Mouse (Mus musculus) embryonic facial prominence, embryonic 10.5 days (tissue): ENCODE data around the gene Mei1. TPM values are rescaled to one million over a fixed set of nuclear protein-coding genes. Genes with fewer than 3 reads are reported as not detected.

Experiments
- DNase-seq: peaks from one replicate; pipeline ENCODE4 v3.0.0-alpha.2; 2017; ENCODE audit warnings: low spot score
- H3K27ac ChIP-seq: fragments of 300-500 bp; sonication (generic); replicated peaks from 2 replicates; pipeline ENCODE4 v1.5.1; 2016; ENCODE audit warnings: mild to moderate bottlenecking
- H3K27me3 ChIP-seq: fragments of 300-500 bp; sonication (generic); replicated peaks from 2 replicates; pipeline ENCODE4 v1.6.1; 2016; ENCODE audit warnings: low read depth, mild to moderate bottlenecking; ENCODE audit not compliant: poor library complexity, severe bottlenecking
- H3K36me3 ChIP-seq: fragments of 300-500 bp; sonication (generic); replicated peaks from 2 replicates; pipeline ENCODE4 v1.6.1; 2016; ENCODE audit warnings: mild to moderate bottlenecking, moderate library complexity
- H3K4me1 ChIP-seq: fragments of 300-500 bp; sonication (generic); 2 replicates; pipeline ENCODE4 v1.6.1; 2016
- H3K4me3 ChIP-seq: fragments of 300-500 bp; sonication (generic); 2 replicates; pipeline ENCODE4 v1.5.1; 2016; ENCODE audit warnings: mild to moderate bottlenecking, moderate library complexity
- H3K9me3 ChIP-seq: fragments of 300-500 bp; sonication (generic); 2 replicates; pipeline ENCODE4 v1.6.1; 2016; ENCODE audit warnings: mild to moderate bottlenecking
- WGBS: fragments of 180-500 bp; shearing (Covaris S2); methylation state at CpG from one replicate; pipeline ENCODE4 v1.1.7; 2016; 5-methylcytosine and 5-hydroxymethylcytosine counted together
- polyA plus RNA-seq: library from polyadenylated mRNA; unstranded; fragments of >200 nt; fragmentation: Nextera tagmentation; extraction: Ambion mirVana; gene quantifications from 2 replicates; pipeline ENCODE4 v1.2.1, GENCODE M21; 2016

The Mei1 gene
- polyA plus RNA-seq, 1 experiment from 2014 or later, result 0.14 TPM

- H3K27me3 ChIP-seq, result no peaks in the 10 kb centered on the region
- DNase-seq, result no peak
- peak overlapping the region; percentile 97 for H3K27ac ChIP-seq
- H3K4me1 ChIP-seq, result peaks cover 41% of the 10 kb centered on the region
- no peak overlapping the region for H3K4me3 ChIP-seq
- H3K36me3 ChIP-seq, result peaks cover 24% of the 10 kb centered on the region
- no peaks in the 10 kb centered on the region for H3K9me3 ChIP-seq
- 43% methylated on average over 2 of the region's 2 CpGs for WGBS
Observed at GRCm38 (mm10) chr15:82145408-82145807, 75.6 kb downstream of the Mei1 start.

GRCm38 (mm10) chr15:82145851-82146769 is 76.3 kb downstream of the Mei1 start:
- H3K4me1 ChIP-seq, result peaks cover 41% of the 10 kb centered on the region

GRCm38 (mm10) chr15:82146770-82147610 is 77.2 kb downstream of the Mei1 start, which contains the start of gene Srebf2:
TSS of gene Srebf2 (plus strand) at chr15:82147181.
- H3K4me3 ChIP-seq, result peak within 1 kb of the TSS; percentile 89
- H3K4me1 ChIP-seq, result peaks cover 42% of the 10 kb centered on the region

More at GRCm38 (mm10) chr15:82145851-82146769, 76.3 kb downstream of the Mei1 start:
- no peaks in the 10 kb centered on the region for H3K9me3 ChIP-seq
- peaks cover 23% of the 10 kb centered on the region for H3K36me3 ChIP-seq
- WGBS, result 23% methylated on average over 11 of the region's 11 CpGs
- DNase-seq, result no peak
- H3K27ac ChIP-seq, result peak overlapping the region; percentile 97
- H3K4me3 ChIP-seq, result peak overlapping the region; percentile 89
- no peaks in the 10 kb centered on the region for H3K27me3 ChIP-seq

GRCm38 (mm10) chr15:82147611-82148111 is 77.9 kb downstream of the Mei1 start:
- DNase-seq, result peak; percentile 80
- H3K4me1 ChIP-seq, result peaks cover 46% of the 10 kb centered on the region
- no peaks in the 10 kb centered on the region for H3K27me3 ChIP-seq
- H3K27ac ChIP-seq, result peak overlapping the region; percentile 97
- H3K4me3 ChIP-seq, result peak overlapping the region; percentile 89
- H3K36me3 ChIP-seq, result peaks cover 25% of the 10 kb centered on the region
- WGBS, result under 1% methylated on average over 50 of the region's 50 CpGs
- H3K9me3 ChIP-seq, result no peaks in the 10 kb centered on the region

More at GRCm38 (mm10) chr15:82146770-82147610, 77.2 kb downstream of the Mei1 start, which contains the start of gene Srebf2:
- H3K9me3 ChIP-seq, result no peaks in the 10 kb centered on the region
- peaks cover 22% of the 10 kb centered on the region for H3K36me3 ChIP-seq
- DNase-seq, result peak; percentile 100
- peak within 1 kb of the TSS; percentile 97 for H3K27ac ChIP-seq
- H3K27me3 ChIP-seq, result no peaks in the 10 kb centered on the region
- WGBS, result under 1% methylated on average over 79 of the region's 79 CpGs

GRCm38 (mm10) chr15:82148510-82148911 is 78.7 kb downstream of the Mei1 start:
- H3K9me3 ChIP-seq, result no peaks in the 10 kb centered on the region
- peak overlapping the region; percentile 97 for H3K27ac ChIP-seq
- H3K4me1 ChIP-seq, result peaks cover 46% of the 10 kb centered on the region
- peaks cover 30% of the 10 kb centered on the region for H3K36me3 ChIP-seq
- H3K4me3 ChIP-seq, result peak overlapping the region; percentile 89
- WGBS, result 35% methylated on average over 9 of the region's 9 CpGs
- no peak for DNase-seq
- no peaks in the 10 kb centered on the region for H3K27me3 ChIP-seq

- peaks cover 40% of the 10 kb centered on the region for H3K36me3 ChIP-seq
- peaks cover 45% of the 10 kb centered on the region for H3K4me1 ChIP-seq
- no peak for DNase-seq
Observed at GRCm38 (mm10) chr15:82150042-82150441, 80.2 kb downstream of the Mei1 start.

GRCm38 (mm10) chr15:82151176-82151575 is 81.4 kb downstream of the Mei1 start:
- Histone ChIP-seq H3K27me3 (no peaks in the 10 kb centered on the region), H3K9me3 (no peaks in the 10 kb centered on the region), H3K4me3 (no peak overlapping the region), H3K27ac (no peak overlapping the region), H3K36me3 (peaks cover 48% of the 10 kb centered on the region), H3K4me1 (peaks cover 37% of the 10 kb centered on the region)
- 93% methylated on average over 4 of the region's 4 CpGs for WGBS
- no peak for DNase-seq

More at GRCm38 (mm10) chr15:82150042-82150441, 80.2 kb downstream of the Mei1 start:
- H3K9me3 ChIP-seq, result no peaks in the 10 kb centered on the region
- no peak overlapping the region for H3K4me3 ChIP-seq
- H3K27ac ChIP-seq, result no peak overlapping the region
- no peaks in the 10 kb centered on the region for H3K27me3 ChIP-seq

GRCm38 (mm10) chr15:82152022-82152421 is 82.2 kb downstream of the Mei1 start:
- H3K27me3 ChIP-seq, result no peaks in the 10 kb centered on the region
- DNase-seq, result no peak
- H3K9me3 ChIP-seq, result no peaks in the 10 kb centered on the region
- 88% methylated on average over 12 of the region's 12 CpGs for whole genome bisulfite sequencing
- peaks cover 56% of the 10 kb centered on the region for H3K36me3 ChIP-seq
- H3K4me3 ChIP-seq, result no peak overlapping the region
- no peak overlapping the region for H3K27ac ChIP-seq
- H3K4me1 ChIP-seq, result peaks cover 36% of the 10 kb centered on the region

GRCm38 (mm10) chr15:82152435-82152834 is 82.6 kb downstream of the Mei1 start:
- 86% methylated on average over 7 of the region's 7 CpGs for WGBS

GRCm38 (mm10) chr15:82156298-82156697 is 86.5 kb downstream of the Mei1 start:
- no peaks in the 10 kb centered on the region for H3K9me3 ChIP-seq
- peaks cover 60% of the 10 kb centered on the region for H3K36me3 ChIP-seq
- peaks cover 62% of the 10 kb centered on the region for H3K4me1 ChIP-seq
- H3K27me3 ChIP-seq, result no peaks in the 10 kb centered on the region
- H3K27ac ChIP-seq, result no peak overlapping the region
- DNase-seq, result no peak
- H3K4me3 ChIP-seq, result no peak overlapping the region
- WGBS, result 94% methylated on average over 6 of the region's 6 CpGs

More at GRCm38 (mm10) chr15:82152435-82152834, 82.6 kb downstream of the Mei1 start:
- DNase-seq, result no peak
- Histone ChIP-seq H3K27ac (no peak overlapping the region), H3K4me1 (peaks cover 40% of the 10 kb centered on the region), H3K36me3 (peaks cover 60% of the 10 kb centered on the region), H3K27me3 (no peaks in the 10 kb centered on the region), H3K9me3 (no peaks in the 10 kb centered on the region), H3K4me3 (no peak overlapping the region)

GRCm38 (mm10) chr15:82156902-82157301 is 87.1 kb downstream of the Mei1 start:
- Histone ChIP-seq H3K4me3 (no peak overlapping the region), H3K9me3 (no peaks in the 10 kb centered on the region), H3K27me3 (no peaks in the 10 kb centered on the region), H3K4me1 (peaks cover 66% of the 10 kb centered on the region), H3K36me3 (peaks cover 56% of the 10 kb centered on the region), H3K27ac (no peak overlapping the region)
- 88% methylated on average over 10 of the region's 10 CpGs for WGBS
- no peak for DNase-seq
